Mouse (Mus musculus): Measurements from ENCODE around the gene Ptgfrn.

Ptgfrn gene

DNA sequence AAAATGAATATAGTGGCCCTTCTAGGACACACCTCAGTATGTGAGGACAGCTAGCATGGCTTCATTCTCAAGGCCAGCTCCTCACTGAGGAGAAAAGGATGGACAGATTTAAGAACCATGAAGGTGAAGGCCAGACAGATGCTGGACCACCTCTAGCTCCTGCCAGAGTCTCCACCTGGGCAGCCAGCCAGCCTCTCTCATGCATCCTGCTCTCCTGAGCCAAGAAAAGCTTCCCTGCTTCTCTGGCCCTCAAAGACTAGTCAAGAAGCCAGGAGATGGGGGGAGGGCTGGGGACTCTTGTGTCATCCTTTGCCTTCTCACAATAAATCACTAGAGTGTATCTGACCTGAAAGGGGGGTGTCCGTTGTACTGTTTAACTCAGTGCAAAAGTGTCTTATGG is 31.7 kb downstream of the Ptgfrn start:
- peak; percentile 40 for DNase-seq

GRCm38 (mm10) chr3:101077710-101078100 is 32.4 kb downstream of the Ptgfrn start:
- DNase-seq, result no peak

DNA sequence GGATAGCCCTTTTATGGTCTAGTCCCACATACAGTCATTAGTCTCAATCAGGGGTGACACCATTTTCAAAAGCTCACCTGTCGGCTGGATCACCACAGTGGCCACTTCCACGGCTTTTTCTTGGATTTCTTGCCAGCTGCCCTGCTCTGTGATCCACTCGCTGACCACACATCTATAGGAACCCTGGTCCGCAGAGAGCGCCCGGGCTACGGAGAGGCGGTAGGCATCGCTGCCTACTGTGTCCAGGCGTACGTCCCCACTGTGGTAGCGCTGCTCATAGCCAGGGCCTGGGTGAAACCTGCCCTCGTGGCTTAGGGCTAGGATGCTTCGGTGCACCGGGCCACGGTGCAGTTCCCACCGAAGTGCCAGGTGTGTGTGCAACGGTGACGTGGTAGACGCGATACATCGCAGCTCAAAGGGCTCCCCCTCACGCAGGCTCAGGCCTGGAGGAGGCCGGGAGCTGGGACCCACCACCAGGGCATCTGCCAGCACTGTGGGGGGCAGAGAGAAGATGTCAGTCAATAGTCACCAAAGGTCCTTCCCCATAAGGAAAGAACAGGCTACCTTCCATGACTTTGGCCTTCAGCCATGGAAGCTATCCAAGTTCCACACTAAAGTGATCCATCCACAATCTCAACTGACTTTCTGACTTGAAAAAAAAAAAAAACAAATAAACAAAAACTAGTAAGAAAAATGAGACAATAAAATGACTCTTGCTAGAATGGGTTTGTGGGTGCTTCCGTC is 32.9 kb downstream of the Ptgfrn start:
- no peak for DNase-seq

DNA sequence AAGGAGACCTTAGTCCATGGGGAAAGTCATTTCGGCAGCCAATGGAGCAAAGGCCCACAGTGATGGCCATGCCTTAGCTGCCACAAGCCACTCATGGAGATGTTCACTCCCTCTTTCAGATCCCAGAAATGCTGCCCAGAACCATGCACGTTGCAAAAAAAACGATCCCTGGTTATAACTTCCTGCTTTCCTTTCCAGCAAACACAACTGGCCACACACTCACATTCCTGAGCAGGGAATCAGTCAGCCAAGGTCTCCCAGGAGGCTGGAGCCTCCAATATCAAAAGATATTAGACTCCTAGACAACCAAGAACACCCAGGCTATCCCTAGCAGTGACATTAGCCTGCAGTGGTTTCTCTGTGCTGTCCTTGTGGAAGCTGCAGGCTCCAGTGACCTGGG is 34.2 kb downstream of the Ptgfrn start:
- no peak for DNase-seq

- no peak for DNase-seq
These were observed 36.7 kb downstream of the Ptgfrn start for GRCm38 (mm10) chr3:101073384-101073783.

DNA sequence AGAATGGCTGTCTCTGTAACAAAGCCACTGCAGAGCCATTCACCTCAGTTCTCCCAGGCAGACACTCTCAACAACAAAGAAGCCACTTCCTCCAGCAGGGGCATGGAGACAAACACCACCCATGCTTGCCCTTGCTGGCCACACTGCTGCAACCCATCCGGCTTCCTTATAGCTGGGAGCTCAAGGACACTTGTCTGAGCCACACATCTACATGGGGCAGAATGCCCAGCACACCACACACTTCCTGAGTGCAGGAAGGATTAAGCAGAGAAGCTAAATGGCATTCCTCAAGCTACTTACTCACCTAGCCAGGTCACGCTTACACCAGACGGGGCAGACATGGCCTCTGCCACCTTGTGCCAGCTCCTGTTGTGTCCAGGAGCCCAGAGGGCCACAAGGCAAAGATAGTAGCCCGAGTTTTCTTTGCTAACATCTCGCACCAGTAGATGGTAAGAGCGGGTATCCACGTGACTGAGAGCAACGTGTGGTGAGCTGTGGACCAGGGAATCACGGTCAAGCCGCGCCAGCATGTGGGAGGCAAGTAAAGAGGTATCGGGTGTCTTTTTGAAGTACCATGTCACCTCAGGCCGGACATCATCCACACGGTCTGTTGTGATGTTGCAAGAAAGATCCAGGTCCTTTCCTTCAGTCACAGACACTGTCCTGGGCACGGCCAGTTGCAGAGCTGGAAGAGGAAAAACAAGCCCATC is 37.4 kb downstream of the Ptgfrn start:
- DNase-seq, result no peak

- no peak for DNase-seq
These were observed 38.5 kb downstream of the Ptgfrn start for GRCm38 (mm10) chr3:101071576-101071975.

DNA sequence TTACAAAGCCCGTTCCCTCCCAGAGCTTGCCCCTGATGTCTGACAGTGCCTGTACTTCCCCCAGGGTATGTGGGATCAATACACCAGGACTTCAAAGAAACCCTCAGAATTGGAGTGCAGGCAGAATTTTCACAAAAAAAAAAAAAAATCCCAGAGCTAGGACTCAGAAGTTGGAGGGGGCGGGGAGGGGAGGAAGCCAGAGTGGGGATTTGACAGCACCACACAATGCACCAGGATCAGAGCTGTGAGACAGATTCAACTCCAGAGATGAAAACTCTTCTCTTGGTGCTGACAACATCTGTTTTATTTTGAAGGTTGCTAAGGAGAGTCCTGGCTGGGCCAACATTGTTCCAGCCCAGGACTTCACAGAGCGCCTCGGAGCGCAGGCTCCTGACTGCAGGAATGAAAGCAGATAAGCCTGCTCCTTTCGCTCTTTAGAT is 39.3 kb downstream of the Ptgfrn start:
- no peak for DNase-seq

- no peak for DNase-seq
These were observed 39.8 kb downstream of the Ptgfrn start for GRCm38 (mm10) chr3:101070230-101070795.

GRCm38 (mm10) chr3:101068701-101069100 is 41.4 kb downstream of the Ptgfrn start:
- no peak for DNase-seq

- no peak for DNase-seq
These were observed 43.9 kb downstream of the Ptgfrn start for GRCm38 (mm10) chr3:101066175-101066574.

- DNase-seq, result no peak
These were observed 48.1 kb downstream of the Ptgfrn start for GRCm38 (mm10) chr3:101061865-101062585.

DNA sequence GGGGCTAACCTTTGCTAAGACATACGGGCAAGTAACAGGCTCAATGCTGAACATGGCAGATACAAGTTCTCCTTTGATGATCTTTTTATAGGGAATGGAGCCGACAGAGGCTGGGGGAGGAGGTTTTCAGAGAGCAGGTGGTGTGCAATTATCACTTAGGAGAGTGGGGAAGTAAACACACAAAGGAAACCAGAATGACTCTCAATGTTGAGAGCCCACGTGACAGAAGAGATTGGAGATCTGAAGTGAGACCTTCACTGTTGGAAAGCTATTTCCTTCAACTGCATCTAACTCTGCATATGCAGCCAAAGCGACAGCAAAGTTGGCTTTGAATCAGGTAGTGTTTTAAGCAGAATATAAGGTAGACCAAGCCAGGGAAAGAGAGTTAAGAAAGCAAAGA is 50.9 kb downstream of the Ptgfrn start:
- no peak for DNase-seq

- DNase-seq, result no peak
These were observed 51.9 kb downstream of the Ptgfrn start for GRCm38 (mm10) chr3:101058203-101058602.

GRCm38 (mm10) chr3:101055216-101055615 is 54.9 kb downstream of the Ptgfrn start:
- no peak for DNase-seq

- no peak for DNase-seq
These were observed 58.5 kb downstream of the Ptgfrn start for GRCm38 (mm10) chr3:101051601-101052000.

DNA sequence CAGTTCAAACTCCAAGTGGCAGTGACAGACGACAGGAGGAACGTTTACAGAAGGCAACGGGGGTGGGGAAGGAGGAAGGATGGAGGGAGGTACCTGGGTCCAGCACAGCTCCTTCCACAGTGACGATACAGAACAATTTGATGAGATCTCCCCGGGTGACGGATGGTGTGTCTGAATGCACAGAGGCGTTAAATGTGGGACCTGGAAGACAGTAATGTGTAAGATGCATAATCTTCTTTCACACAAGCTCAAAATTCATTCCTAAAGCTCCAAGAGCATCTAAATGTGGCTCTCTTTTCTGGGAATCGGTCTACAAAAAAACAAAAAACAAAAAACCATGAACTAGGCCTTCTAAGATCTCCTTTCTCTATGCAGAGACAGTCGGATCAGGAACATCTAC is 60.1 kb downstream of the Ptgfrn start:
- no peak for DNase-seq

GRCm38 (mm10) chr3:101048781-101049180 is 61.3 kb downstream of the Ptgfrn start:
- DNase-seq, result no peak

DNA sequence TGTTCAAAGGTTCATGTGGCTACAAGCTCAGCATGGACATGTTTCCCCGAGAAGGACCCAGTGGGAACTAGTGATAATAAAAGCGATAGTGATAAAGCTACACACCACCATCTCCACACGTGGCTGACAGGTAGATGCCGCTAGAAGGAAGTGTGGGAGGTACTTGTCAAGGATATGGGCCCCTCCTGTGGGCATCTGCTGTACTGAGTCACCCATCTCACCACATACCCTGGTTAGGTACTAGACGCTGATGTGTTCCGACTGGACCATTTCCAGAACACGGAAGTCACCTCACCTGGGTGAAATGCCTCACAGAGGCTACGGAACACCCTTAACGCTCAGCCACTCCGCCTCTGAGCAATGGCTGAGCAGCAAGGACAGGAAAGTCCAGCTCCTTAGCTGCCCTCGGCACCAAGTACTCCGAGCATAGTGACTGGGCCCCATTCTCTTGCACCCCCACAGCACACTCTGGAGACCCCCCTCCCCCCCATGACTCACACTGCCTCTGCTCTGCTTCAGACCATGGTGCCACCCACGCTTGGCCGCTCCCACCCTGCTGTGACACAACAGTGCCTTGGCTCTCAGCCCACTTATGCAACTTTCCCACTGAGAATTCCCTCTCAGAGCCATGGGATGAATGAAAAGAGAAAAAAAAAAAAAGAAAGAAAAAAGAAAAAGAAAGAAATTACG is 62.3 kb downstream of the Ptgfrn start:
- DNase-seq, result peak; percentile 30

DNA sequence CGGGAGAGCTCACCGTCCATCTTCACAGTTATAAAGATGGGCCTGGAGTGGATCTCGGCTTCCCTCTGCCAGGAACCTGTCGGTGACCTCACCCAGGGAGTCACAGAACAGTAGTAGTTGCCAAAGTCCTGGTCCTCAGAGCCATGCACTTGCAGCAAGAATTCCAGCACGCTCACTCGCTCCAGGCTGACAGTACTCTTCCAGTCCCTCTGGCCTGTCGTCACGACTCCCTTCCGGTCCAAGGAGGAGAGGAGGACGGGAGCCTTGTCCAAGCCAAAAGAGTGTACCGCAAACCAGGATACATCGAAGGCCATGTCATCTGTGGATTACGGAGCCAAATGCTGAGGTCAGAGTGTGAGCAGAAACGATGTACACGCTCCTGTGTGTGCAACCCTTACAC is 64.6 kb downstream of the Ptgfrn start:
- no peak for DNase-seq

GRCm38 (mm10) chr3:101044686-101045085 is 65.4 kb downstream of the Ptgfrn start:
- DNase-seq, result no peak

DNA sequence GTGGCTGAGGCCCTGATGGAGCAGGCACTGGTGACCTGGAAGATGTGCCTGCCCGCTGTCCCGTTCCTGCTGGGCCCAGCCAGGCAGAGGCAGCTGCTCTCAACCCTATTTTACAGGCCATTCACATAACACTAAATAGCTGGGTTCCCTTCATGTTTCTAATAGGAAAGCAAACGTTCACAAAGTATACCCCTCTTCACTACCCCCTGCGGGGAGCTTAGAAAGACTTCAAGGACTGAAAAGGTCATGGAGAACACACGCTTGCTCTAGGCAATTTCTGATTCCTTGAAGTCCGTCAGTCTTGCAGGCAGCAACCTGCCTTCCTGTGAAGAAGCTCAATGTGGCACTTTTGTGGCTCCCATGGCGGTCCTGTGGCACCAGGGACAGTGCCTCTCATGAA is 68.1 kb downstream of the Ptgfrn start:
- no peak for DNase-seq

Measured in right cerebral cortex, postnatal 4 days (tissue).